8 mouse cellular contexts compared by ENCODE assay signal in genomic region chr10:67283516-67283915, GRCm38 (mm10). TPM values are rescaled to one million over a fixed set of nuclear protein-coding genes. Genes with fewer than 3 reads are reported as not detected.
DNase-seq lines count a peak whose midpoint lies in the region; ATAC-seq and TF ChIP-seq lines count a peak whose summit lies in the region.

No protein-coding gene starts in this region.

- no peak overlapping the region for H3K27ac ChIP-seq in left cerebral cortex, adult 2 months
- 0 out of 2 replicates have a peak overlapping the region, but pooled peaks have one; percentile 30 for H3K27ac ChIP-seq in heart, postnatal 0 days (ENCODE audit: low read depth)
- no peak overlapping the region for H3K27ac ChIP-seq in liver, embryonic 13.5 days
- H3K27ac ChIP-seq in neural tube, embryonic 15.5 days (replicated peaks), result no peak overlapping the region

- no peaks in the 10 kb centered on the region for H3K27me3 ChIP-seq in heart, postnatal 0 days (ENCODE audit: control insufficient read depth, insufficient read depth, low read length)
- H3K27me3 ChIP-seq in liver, embryonic 13.5 days, result no peaks in the 10 kb centered on the region
- H3K27me3 ChIP-seq in neural tube, embryonic 15.5 days (replicated peaks), result no peaks in the 10 kb centered on the region

- intact Hi-C loops in left cerebral cortex, adult 2 months (cut with DNase I), result no loop called here
- intact Hi-C loops in left cerebral cortex, postnatal 36 days (cut with DNase I), result no loop called here

- peak overlapping the region; percentile 96 for H3K4me2 ChIP-seq in heart, postnatal 0 days (ENCODE audit: low read depth, low read length)
- peak overlapping the region; percentile 93 for H3K4me2 ChIP-seq in liver, embryonic 13.5 days
- H3K4me2 ChIP-seq in neural tube, embryonic 15.5 days, result peak overlapping the region; percentile 89

- no peak for TF ChIP-seq EP300 in heart, postnatal 0 days (IDR thresholded peaks at IDR 0.05; ENCODE audit: low read depth)

- H3K4me1 ChIP-seq in heart, postnatal 0 days (ENCODE audit: control insufficient read depth, insufficient read depth), result peaks cover 41% of the 10 kb centered on the region
- H3K4me1 ChIP-seq in liver, embryonic 13.5 days (replicated peaks), result peaks cover 40% of the 10 kb centered on the region
- H3K4me1 ChIP-seq in neural tube, embryonic 15.5 days, result peaks cover 35% of the 10 kb centered on the region

- no peaks in the 10 kb centered on the region for H3K9me3 ChIP-seq in heart, postnatal 0 days (replicated peaks; ENCODE audit: control insufficient read depth, low read length)
- no peaks in the 10 kb centered on the region for H3K9me3 ChIP-seq in liver, embryonic 13.5 days (replicated peaks)
- H3K9me3 ChIP-seq in neural tube, embryonic 15.5 days (replicated peaks), result no peaks in the 10 kb centered on the region

- no peak for TF ChIP-seq CTCF in left cerebral cortex, adult 2 months (IDR thresholded peaks at IDR 0.05)
- TF ChIP-seq CTCF in heart, postnatal 0 days (IDR thresholded peaks at IDR 0.05; ENCODE audit: low read depth), result no peak

- no peak for ATAC-seq in heart, postnatal 0 days (ENCODE audit: insufficient read depth, low read depth)
- no peak for ATAC-seq in liver, embryonic 13.5 days (ENCODE audit: low read depth)
- ATAC-seq in neural tube, embryonic 15.5 days (ENCODE audit: low FRiP score), result no peak
- no peak for ATAC-seq in megakaryocyte-erythroid progenitor cell, adult 5-6 weeks (replicated peaks; ENCODE audit: low FRiP score, low TSS enrichment, poor library complexity, severe bottlenecking)

- DNase-seq in left cerebral cortex, adult 2 months (ENCODE audit: extremely low spot score in 1 of 2, low spot score in 2 of 2), result no peak
- DNase-seq in left cerebral cortex, postnatal 36 days (ENCODE audit: low spot score in 2 of 2), result no peak
- no peak for DNase-seq in heart, postnatal 0 days (ENCODE audit: low spot score)
- no peak for DNase-seq in liver, embryonic 13.5 days
- no peak for DNase-seq in right cerebral cortex, adult 18-20 months
- no peak for DNase-seq in thymus, postnatal 4 days

- no peak overlapping the region for H3K9ac ChIP-seq in heart, postnatal 0 days (replicated peaks; ENCODE audit: low read depth, low read length)
- H3K9ac ChIP-seq in liver, embryonic 13.5 days, result peak overlapping the region; percentile 94
- peak overlapping the region; percentile 89; the same call in 1 of the 2 replicates for H3K9ac ChIP-seq in neural tube, embryonic 15.5 days (replicated peaks)

- WGBS in heart, postnatal 0 days, result 63% methylated on average over 9 of the region's 9 CpGs
- whole genome bisulfite sequencing in liver, embryonic 13.5 days (ENCODE audit: insufficient replicate concordance), result 77% methylated on average over 9 of the region's 9 CpGs
- 92% methylated on average over 9 of the region's 9 CpGs for WGBS in neural tube, embryonic 15.5 days

- no peaks in the 10 kb centered on the region for H3K36me3 ChIP-seq in heart, postnatal 0 days (replicated peaks; ENCODE audit: control insufficient read depth, insufficient read depth, low read length)
- no peaks in the 10 kb centered on the region for H3K36me3 ChIP-seq in liver, embryonic 13.5 days
- H3K36me3 ChIP-seq in neural tube, embryonic 15.5 days, result no peaks in the 10 kb centered on the region

- peak overlapping the region; percentile 1; the same call in 1 of the 2 replicates for H3K4me3 ChIP-seq in left cerebral cortex, adult 2 months
- peak overlapping the region; percentile 98 for H3K4me3 ChIP-seq in heart, postnatal 0 days (ENCODE audit: low read depth, low read length)
- H3K4me3 ChIP-seq in liver, embryonic 13.5 days (replicated peaks), result peak overlapping the region; percentile 88
- H3K4me3 ChIP-seq in neural tube, embryonic 15.5 days (replicated peaks), result peak overlapping the region; percentile 97; the same call in 1 of the 2 replicates

RNA-seq across cellular contexts. Expression of gene Nrbf2, which starts 1.6 kb away (rescaled TPM):
- total RNA-seq in left cerebral cortex, adult 2 months (2021), result 10 to 100 TPM; 19.4 to 20.1 TPM
- 10 to 100 TPM; 17.8 to 18.1 TPM for total RNA-seq in left cerebral cortex, postnatal 36 days (2021)
- total RNA-seq in heart, postnatal 0 days (2014; rRNA removed; ENCODE audit: low replicate concordance), result 11.8 and 12.5 TPM in 2 replicates
- polyA plus RNA-seq in heart, postnatal 0 days (2015; fragmentation: Nextera tagmentation; extraction: Ambion mirVana), result 24.3 and 27.4 TPM in 2 replicates
- polyA plus RNA-seq in liver, embryonic 13.5 days (2015; fragmentation: Nextera tagmentation; extraction: Ambion mirVana), result 19.2 and 23.0 TPM in 2 replicates
- 38.6 and 39.4 TPM in 2 replicates for polyA plus RNA-seq in neural tube, embryonic 15.5 days (2015; fragmentation: Nextera tagmentation; extraction: Ambion mirVana)
- total RNA-seq in megakaryocyte-erythroid progenitor cell, adult 5-6 weeks (2014; fragmentation: Nextera tagmentation), result 26.4 and 33.3 TPM in 2 replicates
- 24.0 and 32.0 TPM in 2 replicates for total RNA-seq in megakaryocyte-erythroid progenitor cell, adult 5-6 weeks (2017)

Comparison
In these comparisons a context has a peak if more than half of its experiments do, and no peak if none do; other contexts are left out.
1. H3K4me3 ChIP-seq: peak in every context shown above with its lines; median percentile 98 in heart, postnatal 0 days; 97 in neural tube, embryonic 15.5 days; 88 in liver, embryonic 13.5 days; 1 in left cerebral cortex, adult 2 months.